Mouse (Mus musculus) forebrain, embryonic 11.5 days (tissue): ENCODE measurements around the gene BC005624. TPM values are rescaled to one million over a fixed set of nuclear protein-coding genes. Genes with fewer than 3 reads are reported as not detected.

Experiments used
- ATAC-seq: fragments of 200-750 bp; cut with Nextera tagmentation; replicated peaks from 2 replicates; pipeline ENCODE4 v1.8.0; 2017; ENCODE audit warnings: moderate TSS enrichment; ENCODE audit not compliant: low FRiP score
- DNase-seq: peaks from one replicate; pipeline ENCODE4 v3.0.0-alpha.2; 2017; ENCODE audit warnings: low spot score
- H3K27ac ChIP-seq: fragments of 300-500 bp; sonication (generic); 2 replicates; pipeline ENCODE4 v1.5.1; 2014; ENCODE audit warnings: low read depth, low read length
- H3K27me3 ChIP-seq: fragments of 300-500 bp; sonication (generic); 2 replicates; pipeline ENCODE4 v1.6.1; 2014; ENCODE audit warnings: mild to moderate bottlenecking, low read length, mixed read lengths; ENCODE audit not compliant: control insufficient read depth, insufficient read depth
- H3K36me3 ChIP-seq: fragments of 300-500 bp; sonication (generic); 2 replicates; pipeline ENCODE4 v1.6.1; 2014; ENCODE audit warnings: mild to moderate bottlenecking, low read length, moderate library complexity, mixed read lengths; ENCODE audit not compliant: control insufficient read depth, insufficient read depth
- H3K4me1 ChIP-seq: fragments of 300-500 bp; sonication (generic); replicated peaks from 2 replicates; pipeline ENCODE4 v1.6.1; 2014; ENCODE audit warnings: low read length, mixed read lengths; ENCODE audit not compliant: control insufficient read depth, insufficient read depth
- H3K4me2 ChIP-seq: fragments of 300-500 bp; sonication (generic); 2 replicates; pipeline ENCODE4 v1.6.1; 2014; ENCODE audit warnings: low read depth, mild to moderate bottlenecking, low read length, moderate library complexity, mixed read lengths; ENCODE audit not compliant: severe bottlenecking
- H3K4me3 ChIP-seq: fragments of 300-500 bp; sonication (generic); 2 replicates; pipeline ENCODE4 v1.5.1; 2014; ENCODE audit warnings: low read depth, low read length
- H3K9ac ChIP-seq: fragments of 300-500 bp; sonication (generic); 2 replicates; pipeline ENCODE4 v1.6.1; 2014; ENCODE audit warnings: low read length
- H3K9me3 ChIP-seq: fragments of 300-500 bp; sonication (generic); 2 replicates; pipeline ENCODE4 v1.6.1; 2016; ENCODE audit warnings: low read length, mixed read lengths; ENCODE audit not compliant: control insufficient read depth
- WGBS: fragments of 180-500 bp; shearing (Covaris S2); extraction: QIAGEN DNeasy Blood & Tissue Kit; methylation state at CpG from one replicate; pipeline ENCODE4 v1.1.7; 2014; 5-methylcytosine and 5-hydroxymethylcytosine counted together
- polyA plus RNA-seq: library from polyadenylated mRNA; unstranded; fragments of >200 nt; fragmentation: Nextera tagmentation; extraction: Ambion mirVana; gene quantifications from 2 replicates; pipeline ENCODE4 v1.2.1, GENCODE M21; 2014

BC005624 gene
- polyA plus RNA-seq, 1 experiment from 2014 or later = 59.7 TPM

DNA sequence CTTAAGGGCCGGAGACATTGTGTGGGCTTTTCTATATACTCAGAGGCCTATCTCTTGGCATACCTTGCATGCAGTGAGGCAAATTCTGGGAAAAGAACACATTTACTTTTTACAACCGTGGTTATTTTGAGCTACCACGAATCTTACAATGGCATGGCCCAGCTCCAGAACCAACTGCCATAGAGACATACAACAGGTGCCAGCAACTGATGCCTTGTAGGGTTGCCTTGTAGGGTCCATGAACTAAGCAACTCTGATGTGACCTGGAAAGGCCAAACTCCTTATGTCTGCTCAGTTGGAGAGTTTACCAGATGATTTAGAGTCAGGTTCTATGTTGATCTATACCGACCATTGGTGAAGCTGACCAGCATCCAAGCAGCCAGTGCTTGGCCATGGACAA, 12.9 kb upstream of the BC005624 start:
- H3K27me3 ChIP-seq = no peaks in the 10 kb centered on the region
- no peak overlapping the region for H3K9ac ChIP-seq
- H3K4me3 ChIP-seq = no peak overlapping the region
- ATAC-seq (no peak), DNase-seq (no peak)
- H3K4me2 ChIP-seq = no peak overlapping the region
- no peaks in the 10 kb centered on the region for H3K4me1 ChIP-seq
- H3K36me3 ChIP-seq = no peaks in the 10 kb centered on the region
- no peak overlapping the region for H3K27ac ChIP-seq
- no peaks in the 10 kb centered on the region for H3K9me3 ChIP-seq
- WGBS = 90% methylated on average over 4 of the region's 4 CpGs

DNA sequence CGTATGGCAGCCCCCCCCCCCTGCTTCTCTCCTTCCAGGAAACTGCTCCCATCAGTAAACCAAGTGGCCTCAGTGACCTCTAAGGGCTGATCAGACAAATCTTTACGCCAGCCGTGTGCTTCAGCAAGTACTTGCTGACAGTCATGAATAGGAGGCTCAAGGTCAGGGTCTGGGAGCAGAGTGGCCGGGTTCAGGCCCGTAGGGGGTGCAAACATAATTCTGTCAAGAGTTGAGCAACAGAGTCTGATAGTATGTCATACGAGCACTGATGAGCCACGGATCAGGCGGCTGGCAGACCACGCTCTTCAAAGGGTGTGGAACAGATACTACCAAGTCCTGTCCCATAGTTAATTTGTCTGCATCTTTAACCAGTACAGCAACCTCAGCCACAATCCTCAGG, 8.2 kb upstream of the BC005624 start:
- H3K4me2 ChIP-seq = no peak overlapping the region
- no peaks in the 10 kb centered on the region for H3K9me3 ChIP-seq
- no peaks in the 10 kb centered on the region for H3K27me3 ChIP-seq
- WGBS = 92% methylated on average over 9 of the region's 9 CpGs
- no peak for ATAC-seq
- H3K27ac ChIP-seq = no peak overlapping the region
- DNase-seq = no peak
- H3K36me3 ChIP-seq = no peaks in the 10 kb centered on the region
- no peaks in the 10 kb centered on the region for H3K4me1 ChIP-seq
- H3K9ac ChIP-seq = no peak overlapping the region
- no peak overlapping the region for H3K4me3 ChIP-seq

DNA sequence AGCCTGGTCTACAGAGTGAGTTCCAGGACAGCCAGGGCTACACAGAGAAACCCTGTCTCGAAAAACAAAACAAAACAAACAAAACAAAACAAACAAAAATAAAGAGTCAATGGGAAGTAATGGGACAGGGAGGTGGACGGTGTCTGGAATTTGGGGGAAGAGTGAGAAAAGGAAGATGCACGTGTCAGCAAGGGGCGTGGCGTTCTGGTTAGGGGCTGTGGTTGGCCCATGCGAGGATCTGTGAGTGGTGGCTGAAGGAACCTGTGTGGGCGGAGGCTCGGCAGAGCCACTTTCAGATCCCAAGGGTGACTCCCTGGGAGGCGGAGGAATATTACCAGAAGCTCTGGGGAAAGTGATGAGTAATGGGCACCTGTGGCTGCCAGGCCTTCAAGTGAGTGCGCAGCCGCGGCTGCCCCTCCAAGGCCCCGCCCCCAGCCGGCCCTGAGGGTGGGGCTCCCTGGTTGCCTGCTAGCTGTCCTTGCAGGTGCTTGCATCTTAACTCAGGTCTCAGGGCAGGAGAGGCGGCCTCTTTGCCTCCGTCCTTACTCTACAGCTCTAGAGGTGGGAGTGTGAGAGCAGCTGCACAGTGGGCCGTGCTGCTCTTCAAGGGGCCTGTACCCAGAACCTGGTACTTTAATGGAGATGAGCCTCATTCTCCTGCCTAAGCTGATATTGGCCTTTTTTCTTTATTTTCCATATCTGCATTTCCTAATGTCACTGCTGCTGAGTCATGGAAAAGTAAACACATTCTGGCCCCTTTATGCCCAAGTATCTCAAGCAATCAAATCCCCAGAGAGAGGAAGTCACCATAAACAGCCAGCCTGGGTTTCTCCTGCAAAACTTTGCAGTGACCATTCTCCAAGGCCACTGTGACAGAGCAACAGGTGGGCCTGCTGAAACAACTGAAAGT, 3.4 kb upstream of the BC005624 start:
- Histone ChIP-seq H3K27ac (no peak overlapping the region), H3K9me3 (no peaks in the 10 kb centered on the region), H3K27me3 (no peaks in the 10 kb centered on the region), H3K4me2 (no peak overlapping the region), H3K4me3 (no peak overlapping the region), H3K36me3 (no peaks in the 10 kb centered on the region), H3K4me1 (peaks cover 3% of the 10 kb centered on the region; the same call in 1 of the 2 replicates), H3K9ac (no peak overlapping the region)
- WGBS = 31% methylated on average over 17 of the region's 17 CpGs
- ATAC-seq (no peak), DNase-seq (no peak)

DNA sequence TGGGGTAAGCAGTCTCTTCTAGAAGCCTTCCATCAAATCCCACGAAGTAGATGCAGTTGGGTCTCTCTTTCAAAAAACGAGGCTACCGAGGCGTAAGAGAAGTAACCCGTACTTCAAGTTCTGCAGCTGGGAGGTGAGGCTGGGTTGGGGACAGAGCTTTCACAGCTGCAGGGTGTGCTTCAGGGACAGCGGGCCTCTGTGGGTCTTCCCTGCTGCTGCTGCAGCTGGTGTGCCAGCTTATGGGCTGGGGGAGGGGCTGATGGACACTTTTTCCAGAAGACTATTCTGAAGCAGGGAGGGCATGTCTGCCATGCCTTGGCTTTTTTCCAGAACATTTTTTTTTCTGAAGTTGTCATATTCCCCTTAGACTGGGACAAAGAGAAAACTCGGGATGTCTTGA, 1.0 kb upstream of the BC005624 start:
- Histone ChIP-seq H3K9ac (no peak overlapping the region), H3K4me1 (peaks cover 3% of the 10 kb centered on the region; the same call in 1 of the 2 replicates), H3K27me3 (no peaks in the 10 kb centered on the region), H3K27ac (no peak overlapping the region), H3K9me3 (no peaks in the 10 kb centered on the region), H3K4me3 (peak overlapping the region; percentile 78), H3K4me2 (peak overlapping the region; percentile 78), H3K36me3 (no peaks in the 10 kb centered on the region; the same call in 1 of the 2 replicates)
- no peak for ATAC-seq
- WGBS = 60% methylated on average over 7 of the region's 7 CpGs
- no peak for DNase-seq

DNA sequence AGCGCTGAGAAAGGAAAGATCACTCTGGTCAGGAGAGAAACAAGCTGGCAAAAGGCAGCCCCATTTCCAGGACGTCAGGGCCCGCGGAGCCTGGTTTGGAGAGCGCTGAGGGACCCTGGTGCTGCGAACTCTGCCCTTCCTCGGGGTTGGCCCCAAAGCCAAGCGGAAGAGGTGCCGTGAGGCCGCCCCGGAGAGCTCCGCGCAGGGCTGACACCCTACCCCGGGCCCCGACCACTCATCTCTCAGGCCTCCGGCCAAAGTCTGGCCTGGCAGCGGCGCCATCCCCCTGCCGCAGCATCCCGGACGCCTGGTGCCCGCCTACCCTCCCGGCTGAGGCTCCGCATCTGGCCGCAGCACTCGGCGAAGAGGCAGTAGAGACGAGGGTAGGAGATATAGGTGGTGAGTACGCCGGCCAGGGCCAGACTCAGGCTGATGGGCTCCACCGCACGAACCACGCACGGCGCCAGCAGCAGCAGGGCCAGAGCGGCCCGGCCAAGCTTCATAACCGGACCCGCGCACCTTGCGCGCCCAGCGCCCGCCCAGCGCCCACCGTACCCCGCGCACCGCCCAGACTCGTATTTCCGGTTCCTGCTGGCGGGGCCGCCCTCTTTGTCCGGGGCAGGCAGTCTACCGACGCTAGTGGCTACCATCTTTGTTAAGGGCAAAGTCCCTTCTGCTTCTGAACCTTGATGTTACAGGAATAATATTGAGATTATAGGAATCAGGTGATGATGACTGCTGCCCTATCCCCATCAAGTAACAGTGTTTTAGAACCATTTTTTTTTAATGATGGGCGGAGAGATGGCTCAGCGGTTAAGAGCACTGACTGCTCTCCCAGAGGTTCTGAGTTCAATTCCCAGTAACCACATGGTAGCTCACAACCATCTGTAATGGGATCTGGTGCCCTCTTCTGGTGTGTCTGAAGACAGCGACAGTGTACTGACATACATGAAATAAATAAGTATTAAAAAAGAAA, 14.4 kb downstream of the BC005624 start, which contains the start of gene Tor1a:
Gene Tor1a, minus strand, starts transcription at position 582 of the 976 bp plus-strand sequence.
- no peak within 1 kb of the TSS for H3K27ac ChIP-seq
- H3K9ac ChIP-seq = peak within 1 kb of the TSS; percentile 74
- peaks cover 9% of the 10 kb centered on the region; the same call in 1 of the 2 replicates for H3K36me3 ChIP-seq
- ATAC-seq = peak; percentile 94
- no peaks in the 10 kb centered on the region for H3K27me3 ChIP-seq
- H3K9me3 ChIP-seq = no peaks in the 10 kb centered on the region
- peak; percentile 94 for DNase-seq
- 2% methylated on average over 59 of the region's 59 CpGs for WGBS
- H3K4me2 ChIP-seq = peak within 1 kb of the TSS; percentile 79
- peak within 1 kb of the TSS; percentile 75 for H3K4me3 ChIP-seq
- peaks cover 6% of the 10 kb centered on the region for H3K4me1 ChIP-seq

DNA sequence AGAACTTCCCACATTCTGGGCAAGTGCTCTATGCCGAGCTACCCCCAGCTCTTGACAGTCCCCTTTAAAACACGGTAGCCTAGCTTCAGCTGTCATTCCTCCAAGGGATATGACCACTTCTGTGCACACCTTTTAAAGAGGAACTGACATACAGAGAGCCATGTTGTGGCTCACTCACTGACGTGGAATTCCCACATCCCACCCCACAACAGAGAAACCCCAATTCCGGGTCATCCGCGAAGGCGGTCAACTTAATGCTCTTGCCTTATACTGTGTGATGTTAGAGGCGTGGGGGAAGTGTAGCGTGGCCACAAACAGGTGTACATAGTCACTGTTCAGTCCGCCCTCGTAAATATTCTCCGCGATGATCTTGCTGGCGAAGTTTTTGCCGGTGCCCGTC, 15.2 kb downstream of the BC005624 start:
- H3K4me2 ChIP-seq = peak overlapping the region; percentile 79
- H3K36me3 ChIP-seq = peaks cover 14% of the 10 kb centered on the region; the same call in 1 of the 2 replicates
- DNase-seq (no peak), ATAC-seq (no peak)
- H3K27ac ChIP-seq = no peak overlapping the region
- no peaks in the 10 kb centered on the region for H3K9me3 ChIP-seq
- H3K27me3 ChIP-seq = no peaks in the 10 kb centered on the region
- peaks cover 6% of the 10 kb centered on the region for H3K4me1 ChIP-seq
- peak overlapping the region; percentile 75 for H3K4me3 ChIP-seq
- peak overlapping the region; percentile 74 for H3K9ac ChIP-seq
- WGBS = 25% methylated on average over 16 of the region's 16 CpGs

DNA sequence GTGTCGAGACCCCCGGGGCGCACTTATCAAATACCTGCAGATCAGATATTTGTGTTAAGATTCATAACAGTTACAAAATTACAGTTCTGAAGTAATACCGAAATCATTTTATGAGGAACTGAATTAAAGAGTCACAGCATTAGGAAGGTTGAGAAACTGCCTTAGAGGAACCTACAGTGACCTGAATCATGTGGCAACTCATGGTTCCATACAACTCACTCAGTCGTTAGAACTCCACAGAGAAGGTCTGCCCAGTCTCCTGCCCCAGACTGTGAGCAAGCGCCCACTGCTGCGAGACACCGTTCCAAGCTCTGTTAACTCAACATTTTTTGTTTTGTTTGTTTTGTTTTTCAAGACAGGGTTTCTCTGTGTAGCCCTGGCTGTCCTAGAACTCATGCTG, 16.4 kb downstream of the BC005624 start:
- WGBS = 96% methylated on average over 8 of the region's 8 CpGs
- no peak overlapping the region for H3K4me2 ChIP-seq
- H3K27me3 ChIP-seq = no peaks in the 10 kb centered on the region
- ATAC-seq = no peak
- H3K27ac ChIP-seq = no peak overlapping the region
- no peak overlapping the region for H3K9ac ChIP-seq
- DNase-seq = no peak
- H3K4me1 ChIP-seq = peaks cover 6% of the 10 kb centered on the region
- H3K4me3 ChIP-seq = no peak overlapping the region
- no peaks in the 10 kb centered on the region for H3K9me3 ChIP-seq
- H3K36me3 ChIP-seq = peaks cover 22% of the 10 kb centered on the region

DNA sequence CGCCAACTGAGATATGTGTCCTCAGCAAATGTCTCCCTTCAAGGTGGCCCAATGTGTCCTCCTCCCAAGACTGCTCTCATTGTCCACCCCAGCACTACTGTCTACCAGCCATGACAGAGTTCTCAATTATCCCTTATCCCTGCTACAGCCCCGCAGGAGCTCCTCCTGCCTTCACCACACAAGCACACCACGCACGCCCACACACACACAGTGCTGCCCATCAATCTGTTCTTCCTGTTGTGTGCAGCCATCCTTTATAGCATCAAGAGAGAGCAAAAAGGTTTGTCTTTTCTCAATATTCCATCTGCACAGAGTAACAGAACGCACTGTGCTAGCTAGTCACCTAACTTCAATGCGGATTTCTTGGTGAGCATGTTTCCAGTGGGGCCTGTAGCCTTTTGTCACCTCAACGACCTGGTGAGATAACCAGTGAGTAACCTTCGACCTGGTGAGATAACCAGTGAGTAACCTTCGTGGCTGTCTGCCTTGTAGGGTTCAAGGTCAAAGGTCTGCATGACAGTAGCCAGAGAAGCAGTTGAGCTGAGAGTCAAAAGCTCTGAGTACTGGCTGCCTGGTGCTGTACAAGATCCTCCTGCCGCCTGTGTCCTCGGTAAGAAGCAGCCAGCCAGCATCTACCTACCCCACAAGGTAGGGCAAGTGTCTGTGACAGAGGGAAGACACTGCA, 19.3 kb downstream of the BC005624 start:
- H3K27me3 ChIP-seq = no peaks in the 10 kb centered on the region
- DNase-seq (no peak), ATAC-seq (no peak)
- no peak overlapping the region for H3K4me2 ChIP-seq
- H3K9ac ChIP-seq = no peak overlapping the region
- peaks cover 6% of the 10 kb centered on the region for H3K4me1 ChIP-seq
- WGBS = 90% methylated on average over 11 of the region's 11 CpGs
- peaks cover 25% of the 10 kb centered on the region for H3K36me3 ChIP-seq
- H3K9me3 ChIP-seq = no peaks in the 10 kb centered on the region
- no peak overlapping the region for H3K27ac ChIP-seq
- H3K4me3 ChIP-seq = no peak overlapping the region
